Mouse (Mus musculus): ENCODE data around the gene Myo18b.

Gene Myo18b

GRCm38 (mm10) chr5:112791792-112792780, 104.1 kb downstream of the Myo18b start:
- DNase-seq: peak; percentile 93

GRCm38 (mm10) chr5:112790376-112791111, 105.6 kb downstream of the Myo18b start:
- DNase-seq: no peak

- no peak for DNase-seq
Observed at GRCm38 (mm10) chr5:112788441-112788840, 107.7 kb downstream of the Myo18b start.

- DNase-seq: no peak
Observed at GRCm38 (mm10) chr5:112786788-112787187, 109.4 kb downstream of the Myo18b start.

GRCm38 (mm10) chr5:112786031-112786430, 110.1 kb downstream of the Myo18b start:
- DNase-seq: no peak

GRCm38 (mm10) chr5:112781719-112782118, 114.4 kb downstream of the Myo18b start:
- DNase-seq: no peak

GRCm38 (mm10) chr5:112781231-112781630, 114.9 kb downstream of the Myo18b start:
- no peak for DNase-seq

GRCm38 (mm10) chr5:112780383-112780782, 115.8 kb downstream of the Myo18b start:
- DNase-seq: no peak

- DNase-seq: no peak
Observed at GRCm38 (mm10) chr5:112776781-112777405, 119.3 kb downstream of the Myo18b start.

GRCm38 (mm10) chr5:112773429-112773828, 122.7 kb downstream of the Myo18b start:
- DNase-seq: no peak

- DNase-seq: no peak
Observed at GRCm38 (mm10) chr5:112771376-112771901, 124.7 kb downstream of the Myo18b start.

- DNase-seq: no peak
Observed at GRCm38 (mm10) chr5:112769721-112770119, 126.4 kb downstream of the Myo18b start.

GRCm38 (mm10) chr5:112769020-112769720, 127.0 kb downstream of the Myo18b start:
- no peak for DNase-seq

GRCm38 (mm10) chr5:112768556-112768955, 127.6 kb downstream of the Myo18b start:
- no peak for DNase-seq

- no peak for DNase-seq
Observed at GRCm38 (mm10) chr5:112761415-112762075, 134.6 kb downstream of the Myo18b start.

- DNase-seq: no peak
Observed at GRCm38 (mm10) chr5:112755581-112755980, 140.6 kb downstream of the Myo18b start.

GRCm38 (mm10) chr5:112749634-112750033, 146.5 kb downstream of the Myo18b start:
- DNase-seq: no peak

- DNase-seq: no peak
Observed at GRCm38 (mm10) chr5:112748001-112748719, 148.0 kb downstream of the Myo18b start.

- no peak for DNase-seq
Observed at GRCm38 (mm10) chr5:112747306-112747930, 148.7 kb downstream of the Myo18b start.

- DNase-seq: no peak
Observed at GRCm38 (mm10) chr5:112745176-112745575, 151.0 kb downstream of the Myo18b start.

GRCm38 (mm10) chr5:112744571-112744970, 151.6 kb downstream of the Myo18b start:
- no peak for DNase-seq

All from heart, adult 11 months (tissue).